Mouse (Mus musculus) stomach, embryonic 15.5 days (tissue): ENCODE measurements around the gene Gja4. TPM values are rescaled to one million over a fixed set of nuclear protein-coding genes. Genes with fewer than 3 reads are reported as not detected.

ENCODE experiments used
- ATAC-seq: fragments of 200-750 bp; cut with Nextera tagmentation; 2 replicates; pipeline ENCODE4 v1.8.0; 2017; ENCODE audit warnings: low read depth, moderate number of reproducible peaks, moderate TSS enrichment; ENCODE audit not compliant: insufficient read depth, low FRiP score
- H3K27ac ChIP-seq: fragments of 300-500 bp; sonication (generic); 2 replicates; pipeline ENCODE4 v1.5.1; 2015; ENCODE audit warnings: mild to moderate bottlenecking, inconsistent platforms
- H3K27me3 ChIP-seq: fragments of 300-500 bp; sonication (generic); replicated peaks from 2 replicates; pipeline ENCODE4 v1.6.1; 2015; ENCODE audit warnings: inconsistent platforms
- H3K36me3 ChIP-seq: fragments of 300-500 bp; sonication (generic); 2 replicates; pipeline ENCODE4 v1.6.1; 2015; ENCODE audit warnings: inconsistent platforms
- H3K4me1 ChIP-seq: fragments of 300-500 bp; sonication (generic); 2 replicates; pipeline ENCODE4 v1.6.1; 2015; ENCODE audit warnings: inconsistent platforms
- H3K4me2 ChIP-seq: fragments of 300-500 bp; sonication (generic); 2 replicates; pipeline ENCODE4 v1.6.1; 2015; ENCODE audit warnings: mild to moderate bottlenecking, inconsistent platforms
- H3K4me3 ChIP-seq: fragments of 300-500 bp; sonication (generic); replicated peaks from 2 replicates; pipeline ENCODE4 v1.5.1; 2015; ENCODE audit warnings: inconsistent platforms
- H3K9ac ChIP-seq: fragments of 300-500 bp; sonication (generic); 2 replicates; pipeline ENCODE4 v1.6.1; 2015; ENCODE audit warnings: inconsistent platforms
- H3K9me3 ChIP-seq: fragments of 300-500 bp; sonication (generic); 2 replicates; pipeline ENCODE4 v1.6.1; 2016; ENCODE audit warnings: inconsistent platforms
- WGBS: fragments of 180-500 bp; shearing (Covaris S2); methylation state at CpG from one replicate; pipeline ENCODE4 v1.1.7; 2015; 5-methylcytosine and 5-hydroxymethylcytosine counted together
- polyA plus RNA-seq: library from polyadenylated mRNA; unstranded; fragments of >200 nt; fragmentation: Nextera tagmentation; extraction: Ambion mirVana; gene quantifications from 2 replicates; pipeline ENCODE4 v1.2.1, GENCODE M21; 2015

Gene Gja4
- polyA plus RNA-seq, 1 experiment from 2014 or later, result 15.2 TPM

DNA sequence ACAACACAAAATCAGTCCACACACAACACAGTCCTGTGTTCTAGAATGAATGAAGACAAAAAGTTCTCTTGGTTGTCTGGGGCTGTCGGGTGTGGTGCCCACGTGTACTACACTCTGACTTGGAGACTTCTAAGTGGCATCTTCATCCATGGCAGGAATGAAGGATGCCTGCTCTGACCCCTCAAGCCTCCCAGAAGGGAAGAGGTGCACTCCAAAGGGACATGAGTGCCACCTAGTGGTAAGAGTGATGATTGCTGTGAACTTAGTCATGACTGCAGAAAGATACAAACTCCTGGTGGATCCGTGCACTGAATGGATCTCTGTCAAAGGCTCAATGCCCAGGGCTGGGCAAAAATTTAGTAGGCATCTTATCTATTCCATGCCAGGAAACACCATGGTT, 5.8 kb upstream of the Gja4 start:
- H3K4me3 ChIP-seq, result no peak overlapping the region
- WGBS, result 3% methylated on average over 3 of the region's 3 CpGs
- H3K27me3 ChIP-seq, result peaks cover 2% of the 10 kb centered on the region; the same call in 1 of the 2 replicates
- H3K9ac ChIP-seq, result no peak overlapping the region
- H3K9me3 ChIP-seq, result no peaks in the 10 kb centered on the region
- no peaks in the 10 kb centered on the region for H3K4me1 ChIP-seq
- ATAC-seq, result no peak
- no peak overlapping the region for H3K4me2 ChIP-seq
- no peaks in the 10 kb centered on the region for H3K36me3 ChIP-seq
- H3K27ac ChIP-seq, result no peak overlapping the region

DNA sequence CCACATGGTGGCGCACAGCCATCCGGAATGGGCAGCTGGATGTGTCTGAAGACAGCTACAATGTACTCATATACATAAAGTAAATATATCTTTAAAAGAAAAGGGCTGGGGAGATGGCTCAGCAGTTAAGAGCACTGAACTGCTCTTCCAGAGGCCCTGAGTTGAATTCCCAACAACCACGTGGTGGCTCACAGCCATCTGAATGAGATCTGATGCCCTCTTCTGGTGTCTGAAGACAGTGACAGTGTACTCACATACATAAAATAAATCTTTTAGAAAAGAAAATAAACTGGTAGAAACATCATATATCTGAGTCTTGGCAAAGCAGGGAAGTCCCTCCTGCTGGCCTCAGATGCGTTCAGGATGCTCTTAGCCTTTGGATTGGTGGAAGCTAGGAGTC, 3.3 kb upstream of the Gja4 start:
- H3K27ac ChIP-seq, result no peak overlapping the region
- no peaks in the 10 kb centered on the region for H3K36me3 ChIP-seq
- WGBS, result 58% methylated on average over 4 of the region's 4 CpGs
- H3K9ac ChIP-seq, result no peak overlapping the region
- no peaks in the 10 kb centered on the region for H3K4me1 ChIP-seq
- H3K4me3 ChIP-seq, result no peak overlapping the region
- no peaks in the 10 kb centered on the region for H3K9me3 ChIP-seq
- H3K4me2 ChIP-seq, result no peak overlapping the region
- no peak for ATAC-seq
- peaks cover 22% of the 10 kb centered on the region for H3K27me3 ChIP-seq

GRCm38 (mm10) chr4:127315753-127316152, 1.9 kb upstream of the Gja4 start:
- H3K9ac ChIP-seq, result no peak overlapping the region
- no peaks in the 10 kb centered on the region for H3K9me3 ChIP-seq
- no peak overlapping the region for H3K4me2 ChIP-seq
- no peak for ATAC-seq
- no peak overlapping the region for H3K27ac ChIP-seq
- H3K27me3 ChIP-seq, result peaks cover 28% of the 10 kb centered on the region
- no peaks in the 10 kb centered on the region for H3K4me1 ChIP-seq
- no peaks in the 10 kb centered on the region for H3K36me3 ChIP-seq
- WGBS, result 80% methylated on average over 8 of the region's 8 CpGs
- no peak overlapping the region for H3K4me3 ChIP-seq

GRCm38 (mm10) chr4:127314585-127314984, 746 bp upstream of the Gja4 start:
- Histone ChIP-seq H3K4me2 (no peak overlapping the region; the same call in 1 of the 2 replicates), H3K9me3 (no peaks in the 10 kb centered on the region), H3K4me1 (no peaks in the 10 kb centered on the region), H3K4me3 (no peak overlapping the region), H3K9ac (no peak overlapping the region), H3K27ac (no peak overlapping the region), H3K36me3 (no peaks in the 10 kb centered on the region), H3K27me3 (peaks cover 28% of the 10 kb centered on the region)
- 52% methylated on average over 9 of the region's 9 CpGs for WGBS
- ATAC-seq, result no peak

DNA sequence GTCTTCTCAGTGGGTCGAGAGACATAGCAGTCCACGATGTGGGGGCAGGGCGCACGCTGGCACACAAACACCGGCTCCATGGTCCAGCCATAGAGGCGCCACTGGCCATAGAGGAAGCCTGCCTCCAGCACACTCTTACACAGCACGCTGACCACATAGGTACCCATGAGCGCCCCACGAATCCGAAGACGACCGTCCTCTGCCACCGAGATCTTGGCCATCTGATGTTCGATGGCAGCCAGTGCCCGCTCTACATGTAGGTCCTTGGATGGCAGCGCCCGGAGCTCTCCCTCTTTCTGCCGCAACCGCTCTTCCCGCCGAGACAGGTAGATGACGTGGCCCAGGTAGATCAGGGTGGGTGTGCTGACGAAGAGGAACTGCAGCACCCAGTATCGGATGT, 1.5 kb downstream of the Gja4 start:
- no peak overlapping the region for H3K27ac ChIP-seq
- no peaks in the 10 kb centered on the region for H3K4me1 ChIP-seq
- no peak overlapping the region for H3K4me2 ChIP-seq
- no peak overlapping the region for H3K4me3 ChIP-seq
- 60% methylated on average over 24 of the region's 24 CpGs for WGBS
- ATAC-seq, result no peak
- H3K27me3 ChIP-seq, result peaks cover 28% of the 10 kb centered on the region
- H3K9me3 ChIP-seq, result no peaks in the 10 kb centered on the region
- no peaks in the 10 kb centered on the region for H3K36me3 ChIP-seq
- H3K9ac ChIP-seq, result no peak overlapping the region

GRCm38 (mm10) chr4:127311561-127311960, 2.3 kb downstream of the Gja4 start:
- Histone ChIP-seq H3K4me2 (no peak overlapping the region), H3K9me3 (no peaks in the 10 kb centered on the region), H3K27me3 (peaks cover 28% of the 10 kb centered on the region), H3K36me3 (no peaks in the 10 kb centered on the region), H3K9ac (no peak overlapping the region), H3K27ac (no peak overlapping the region), H3K4me3 (no peak overlapping the region), H3K4me1 (no peaks in the 10 kb centered on the region)
- no peak for ATAC-seq
- WGBS, result 48% methylated on average over 9 of the region's 9 CpGs

GRCm38 (mm10) chr4:127306915-127307314, 6.9 kb downstream of the Gja4 start:
- Histone ChIP-seq H3K9ac (no peak overlapping the region), H3K4me3 (no peak overlapping the region), H3K27me3 (peaks cover 4% of the 10 kb centered on the region; the same call in 1 of the 2 replicates), H3K4me1 (no peaks in the 10 kb centered on the region), H3K9me3 (no peaks in the 10 kb centered on the region), H3K4me2 (no peak overlapping the region), H3K27ac (no peak overlapping the region), H3K36me3 (no peaks in the 10 kb centered on the region)
- 68% methylated on average over 2 of the region's 2 CpGs for WGBS
- ATAC-seq, result no peak

- WGBS, result 77% methylated on average over 3 of the region's 3 CpGs
- no peak for ATAC-seq
- H3K36me3 ChIP-seq, result no peaks in the 10 kb centered on the region
Measured at GRCm38 (mm10) chr4:127303796-127304195, 10.0 kb downstream of the Gja4 start.

DNA sequence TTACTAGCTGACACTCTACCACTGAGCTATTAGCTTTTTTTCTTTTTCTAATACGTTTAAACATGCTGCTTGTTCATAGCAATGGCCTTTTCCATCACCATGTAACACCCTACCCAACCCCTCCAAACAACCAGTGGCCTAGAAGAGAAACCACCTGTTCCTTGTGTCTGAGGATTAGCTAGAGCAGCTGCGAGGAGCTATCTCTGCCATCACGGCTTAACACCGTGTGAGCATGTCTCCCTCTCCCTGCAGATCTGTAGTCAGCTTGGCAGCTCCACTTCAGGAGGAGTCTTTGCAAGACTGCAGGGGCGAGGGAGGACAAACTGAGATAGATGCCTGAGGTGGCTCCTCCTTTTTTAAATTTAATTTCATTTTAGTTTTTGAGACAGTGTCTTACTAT, 13.3 kb downstream of the Gja4 start:
- no peak for ATAC-seq
- Histone ChIP-seq H3K9me3 (no peaks in the 10 kb centered on the region), H3K4me3 (no peak overlapping the region), H3K9ac (no peak overlapping the region), H3K27ac (no peak overlapping the region), H3K4me1 (no peaks in the 10 kb centered on the region), H3K4me2 (no peak overlapping the region), H3K27me3 (no peaks in the 10 kb centered on the region), H3K36me3 (no peaks in the 10 kb centered on the region)
- WGBS, result 55% methylated on average over 5 of the region's 5 CpGs

More at GRCm38 (mm10) chr4:127303796-127304195, 10.0 kb downstream of the Gja4 start:
- Histone ChIP-seq H3K27ac (no peak overlapping the region), H3K4me2 (no peak overlapping the region), H3K4me1 (no peaks in the 10 kb centered on the region), H3K27me3 (no peaks in the 10 kb centered on the region), H3K9ac (no peak overlapping the region), H3K9me3 (no peaks in the 10 kb centered on the region), H3K4me3 (no peak overlapping the region)

DNA sequence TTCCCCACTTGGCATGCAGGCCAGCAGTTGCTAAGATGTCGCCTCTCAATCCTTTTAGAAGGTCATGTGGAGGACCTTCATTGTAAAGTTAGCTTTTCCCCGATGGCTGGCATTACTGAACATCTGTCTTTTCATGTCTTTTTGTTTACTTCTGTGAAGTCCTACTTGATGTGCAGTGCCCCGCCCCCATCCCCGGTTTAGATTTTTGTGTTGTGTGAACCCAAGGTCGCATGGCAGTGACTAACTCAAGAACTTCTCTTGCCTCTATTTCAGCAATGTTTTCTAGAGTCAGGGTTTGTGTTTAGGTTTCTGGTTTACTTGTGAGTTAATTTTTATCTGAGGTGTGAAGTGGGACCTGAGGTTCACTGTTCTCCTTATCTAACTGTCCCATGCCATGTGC, 21.2 kb downstream of the Gja4 start:
- Histone ChIP-seq H3K9ac (no peak overlapping the region), H3K9me3 (no peaks in the 10 kb centered on the region), H3K27ac (no peak overlapping the region), H3K27me3 (no peaks in the 10 kb centered on the region), H3K4me2 (no peak overlapping the region), H3K4me3 (no peak overlapping the region), H3K4me1 (no peaks in the 10 kb centered on the region), H3K36me3 (no peaks in the 10 kb centered on the region)
- WGBS, result 50% methylated on average over 5 of the region's 5 CpGs
- ATAC-seq, result no peak

- Histone ChIP-seq H3K9ac (no peak overlapping the region), H3K4me2 (no peak overlapping the region), H3K9me3 (no peaks in the 10 kb centered on the region), H3K27me3 (no peaks in the 10 kb centered on the region), H3K4me3 (no peak overlapping the region), H3K27ac (no peak overlapping the region), H3K4me1 (no peaks in the 10 kb centered on the region), H3K36me3 (no peaks in the 10 kb centered on the region)
- WGBS, result 63% methylated on average over 6 of the region's 6 CpGs
- no peak for ATAC-seq
Measured at GRCm38 (mm10) chr4:127289039-127289548, 24.7 kb downstream of the Gja4 start.

DNA sequence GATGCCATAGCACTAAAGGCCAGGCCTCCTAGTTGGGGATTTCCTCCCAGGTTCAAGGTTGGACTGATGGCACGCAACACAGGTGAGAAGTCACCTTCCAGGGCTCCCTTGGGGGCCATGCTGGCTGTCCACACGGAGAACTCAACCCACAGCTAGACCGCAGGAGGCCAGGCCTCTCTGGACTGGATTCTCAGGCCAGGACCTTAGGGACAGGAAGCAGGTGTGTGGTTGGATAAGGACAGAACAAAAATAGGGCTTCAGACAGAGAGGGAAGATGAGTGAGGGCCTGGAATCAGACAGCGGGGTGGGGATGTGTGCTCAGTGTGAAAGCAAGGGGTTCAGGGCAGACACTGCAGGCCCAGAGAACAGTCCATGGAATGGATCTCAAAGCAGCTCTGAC, 26.9 kb downstream of the Gja4 start:
- H3K4me1 ChIP-seq, result no peaks in the 10 kb centered on the region
- no peak overlapping the region for H3K4me2 ChIP-seq
- no peaks in the 10 kb centered on the region for H3K36me3 ChIP-seq
- no peak overlapping the region for H3K4me3 ChIP-seq
- no peaks in the 10 kb centered on the region for H3K27me3 ChIP-seq
- no peak overlapping the region for H3K27ac ChIP-seq
- ATAC-seq, result no peak
- H3K9me3 ChIP-seq, result no peaks in the 10 kb centered on the region
- WGBS, result 72% methylated on average over 4 of the region's 4 CpGs
- no peak overlapping the region for H3K9ac ChIP-seq

DNA sequence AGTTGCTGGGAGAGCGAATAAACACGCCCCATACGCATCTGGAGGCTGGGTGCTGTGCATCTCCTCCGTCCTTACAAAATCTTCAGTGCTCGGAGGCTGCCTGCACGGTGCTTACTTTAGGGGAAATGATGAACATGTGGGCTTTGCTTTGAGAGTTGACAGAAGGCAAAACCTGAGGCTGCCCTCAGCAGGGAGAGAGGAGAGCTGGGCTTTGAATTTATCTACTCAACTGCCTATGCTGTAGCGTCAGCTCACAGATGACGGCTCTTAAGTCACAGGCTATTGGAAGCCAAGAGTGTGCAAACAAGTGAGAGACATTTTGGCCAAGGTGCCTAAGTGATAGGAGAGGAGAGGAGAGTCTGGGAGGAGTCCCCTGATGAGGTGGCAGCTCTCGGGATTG, 34.6 kb downstream of the Gja4 start:
- 74% methylated on average over 9 of the region's 9 CpGs for WGBS
- no peak for ATAC-seq
- Histone ChIP-seq H3K27me3 (no peaks in the 10 kb centered on the region), H3K27ac (no peak overlapping the region), H3K36me3 (no peaks in the 10 kb centered on the region), H3K9ac (no peak overlapping the region), H3K4me3 (no peak overlapping the region), H3K4me1 (no peaks in the 10 kb centered on the region), H3K9me3 (no peaks in the 10 kb centered on the region), H3K4me2 (no peak overlapping the region)
